Mouse (Mus musculus): Measurements from ENCODE around the gene Cpsf4.

GRCm38 (mm10) chr5:145165184-145165583, 1.8 kb upstream of the Cpsf4 start:
- TF ChIP-seq MAFK (IDR thresholded peaks at IDR 0.05; ENCODE audit: insufficient read depth, low read depth, low read length) (no peak), ZNF384 (IDR thresholded peaks at IDR 0.05; ENCODE audit: low read depth, low read length) (no peak), CHD2 (IDR thresholded peaks at IDR 0.05; ENCODE audit: low read depth, low read length) (no peak), ZC3H11A (IDR thresholded peaks at IDR 0.05; ENCODE audit: borderline replicate concordance, low read depth, low read length) (no peak)
